Mouse (Mus musculus): Measurements from ENCODE around the gene Il10ra. TPM values are rescaled to one million over a fixed set of nuclear protein-coding genes. Genes with fewer than 3 reads are reported as not detected.

Il10ra gene
- total RNA-seq (2017) = 8.0 and 18.6 TPM in 2 replicates

DNA sequence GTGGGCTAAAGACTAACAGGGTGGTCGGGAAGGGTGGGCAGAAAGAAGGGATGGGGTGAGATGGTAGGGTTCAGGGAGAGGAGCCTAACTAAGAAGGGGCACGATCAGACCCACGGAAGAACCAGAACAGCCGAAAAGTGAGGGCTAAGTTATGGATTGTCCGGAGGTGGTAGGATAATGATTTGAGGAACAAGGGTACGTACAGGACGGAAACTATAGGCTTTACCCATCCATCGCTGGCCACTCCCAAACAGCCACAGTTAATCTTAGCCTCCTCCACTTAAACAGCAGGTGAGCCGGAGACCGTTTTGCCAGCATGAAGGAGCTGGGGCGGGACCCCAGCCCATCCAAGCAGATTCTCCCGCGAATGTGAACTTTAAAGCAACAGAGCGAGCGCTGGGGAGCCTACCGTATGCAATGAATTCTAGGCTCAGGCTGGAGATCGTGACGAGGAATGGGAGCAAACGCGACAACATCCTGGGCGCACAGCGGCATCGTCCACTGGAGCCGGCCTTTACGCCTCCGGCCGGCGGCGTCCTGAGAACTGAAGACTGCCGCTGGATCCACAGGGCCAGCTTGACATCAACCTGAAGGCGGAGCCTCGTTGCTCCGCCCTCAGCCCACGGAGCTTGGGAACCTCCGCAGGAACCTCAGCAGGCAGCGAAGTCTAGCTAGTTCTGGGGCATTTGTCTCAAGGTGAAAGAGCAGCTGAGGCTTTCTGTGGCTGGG, at the start of gene Il10ra:
Gene Il10ra, minus strand, starts transcription at position 553 of the 729 bp plus-strand sequence.
- ATAC-seq (replicated peaks in 1 of 2; ENCODE audit: insufficient read depth in 1 of 2, low FRiP score in 2 of 2, low TSS enrichment in 1 of 2, low read depth in 1 of 2, poor library complexity in 2 of 2, severe bottlenecking in 2 of 2) = peak; percentile 69 to 79; a peak in 3 of 4 replicates

DNA sequence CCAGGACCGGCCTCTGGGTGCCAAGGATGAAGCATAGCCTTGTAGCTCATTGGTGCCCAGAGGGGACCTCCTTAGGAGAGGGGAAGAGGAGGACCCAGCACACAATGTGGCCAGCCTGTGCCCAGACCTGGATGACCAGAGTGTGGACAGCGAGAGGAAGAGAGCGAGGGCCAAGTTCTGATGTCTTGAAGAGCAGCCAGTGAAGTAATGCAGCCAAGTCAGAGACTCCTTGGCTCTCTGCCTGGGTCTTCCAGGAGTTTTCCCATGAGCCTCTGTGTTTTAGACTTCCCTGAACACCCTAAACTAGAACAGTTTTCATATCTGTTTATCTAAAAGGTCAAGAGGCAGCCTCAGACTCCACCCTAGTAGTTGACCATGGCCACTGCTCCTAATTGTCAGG, 48.7 kb upstream of the Il10ra start:
- no peak for ATAC-seq (replicated peaks in 1 of 2; ENCODE audit: insufficient read depth in 1 of 2, low FRiP score in 2 of 2, low TSS enrichment in 1 of 2, low read depth in 1 of 2, poor library complexity in 2 of 2, severe bottlenecking in 2 of 2)

DNA sequence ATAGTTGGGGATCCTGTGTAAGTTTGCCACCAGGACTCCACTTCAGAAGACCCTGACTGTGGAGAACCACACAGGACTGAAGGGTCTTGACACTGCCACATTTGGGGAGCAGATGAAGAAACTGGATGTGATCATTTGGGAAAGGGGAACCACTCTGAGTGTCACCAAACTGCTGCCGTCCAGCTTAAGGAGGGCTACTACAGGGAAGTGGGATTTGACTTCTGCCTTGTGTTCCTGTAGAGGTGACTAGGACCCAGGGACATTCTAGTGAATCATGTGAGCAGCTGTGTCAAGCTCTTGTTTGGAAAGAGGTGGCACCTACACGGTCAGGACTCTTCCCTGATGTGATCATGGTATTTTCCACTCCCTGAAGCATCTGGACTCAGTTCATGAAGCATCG, 45.0 kb upstream of the Il10ra start:
- no peak for ATAC-seq (replicated peaks in 1 of 2; ENCODE audit: insufficient read depth in 1 of 2, low FRiP score in 2 of 2, low TSS enrichment in 1 of 2, low read depth in 1 of 2, poor library complexity in 2 of 2, severe bottlenecking in 2 of 2)

GRCm38 (mm10) chr9:45311858-45312257, 42.9 kb upstream of the Il10ra start:
- no peak; a peak in 1 of 4 replicates for ATAC-seq (replicated peaks in 1 of 2; ENCODE audit: insufficient read depth in 1 of 2, low FRiP score in 2 of 2, low TSS enrichment in 1 of 2, low read depth in 1 of 2, poor library complexity in 2 of 2, severe bottlenecking in 2 of 2)

GRCm38 (mm10) chr9:45308521-45308920, 39.6 kb upstream of the Il10ra start:
- ATAC-seq (replicated peaks in 1 of 2; ENCODE audit: insufficient read depth in 1 of 2, low FRiP score in 2 of 2, low TSS enrichment in 1 of 2, low read depth in 1 of 2, poor library complexity in 2 of 2, severe bottlenecking in 2 of 2) = no peak

- no peak for ATAC-seq (replicated peaks in 1 of 2; ENCODE audit: insufficient read depth in 1 of 2, low FRiP score in 2 of 2, low TSS enrichment in 1 of 2, low read depth in 1 of 2, poor library complexity in 2 of 2, severe bottlenecking in 2 of 2)
These were observed 37.9 kb upstream of the Il10ra start for GRCm38 (mm10) chr9:45306746-45307410.

DNA sequence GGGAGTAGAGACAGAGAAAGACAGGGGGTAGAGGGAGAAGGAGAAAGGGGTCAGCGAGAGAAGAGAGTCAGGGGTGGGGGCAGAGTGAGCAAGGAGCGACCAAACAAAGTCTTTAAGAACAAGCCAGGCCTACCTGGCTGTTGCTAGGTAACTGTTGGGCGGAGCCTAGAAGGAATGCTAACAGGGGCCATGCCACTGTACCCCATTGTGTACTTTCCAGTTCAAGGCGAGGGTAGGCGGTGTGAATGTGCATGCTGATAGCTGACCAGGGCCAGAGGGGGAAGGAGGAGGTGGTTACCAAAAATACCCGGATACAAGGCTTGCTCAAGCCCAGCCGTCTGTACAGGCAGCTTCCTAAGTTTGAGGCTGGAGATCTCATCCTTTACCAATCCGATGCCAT, 32.8 kb upstream of the Il10ra start:
- ATAC-seq (replicated peaks in 1 of 2; ENCODE audit: insufficient read depth in 1 of 2, low FRiP score in 2 of 2, low TSS enrichment in 1 of 2, low read depth in 1 of 2, poor library complexity in 2 of 2, severe bottlenecking in 2 of 2) = no peak

GRCm38 (mm10) chr9:45300422-45301104, 31.6 kb upstream of the Il10ra start:
- ATAC-seq (replicated peaks in 1 of 2; ENCODE audit: insufficient read depth in 1 of 2, low FRiP score in 2 of 2, low TSS enrichment in 1 of 2, low read depth in 1 of 2, poor library complexity in 2 of 2, severe bottlenecking in 2 of 2) = peak; percentile 84 to 95

GRCm38 (mm10) chr9:45299231-45300006, 30.5 kb upstream of the Il10ra start:
- no peak for ATAC-seq (replicated peaks in 1 of 2; ENCODE audit: insufficient read depth in 1 of 2, low FRiP score in 2 of 2, low TSS enrichment in 1 of 2, low read depth in 1 of 2, poor library complexity in 2 of 2, severe bottlenecking in 2 of 2)

- peak; percentile 45 to 50; a peak in 3 of 4 replicates for ATAC-seq (replicated peaks in 1 of 2; ENCODE audit: insufficient read depth in 1 of 2, low FRiP score in 2 of 2, low TSS enrichment in 1 of 2, low read depth in 1 of 2, poor library complexity in 2 of 2, severe bottlenecking in 2 of 2)
These were observed 25.5 kb upstream of the Il10ra start for GRCm38 (mm10) chr9:45294210-45295011.

DNA sequence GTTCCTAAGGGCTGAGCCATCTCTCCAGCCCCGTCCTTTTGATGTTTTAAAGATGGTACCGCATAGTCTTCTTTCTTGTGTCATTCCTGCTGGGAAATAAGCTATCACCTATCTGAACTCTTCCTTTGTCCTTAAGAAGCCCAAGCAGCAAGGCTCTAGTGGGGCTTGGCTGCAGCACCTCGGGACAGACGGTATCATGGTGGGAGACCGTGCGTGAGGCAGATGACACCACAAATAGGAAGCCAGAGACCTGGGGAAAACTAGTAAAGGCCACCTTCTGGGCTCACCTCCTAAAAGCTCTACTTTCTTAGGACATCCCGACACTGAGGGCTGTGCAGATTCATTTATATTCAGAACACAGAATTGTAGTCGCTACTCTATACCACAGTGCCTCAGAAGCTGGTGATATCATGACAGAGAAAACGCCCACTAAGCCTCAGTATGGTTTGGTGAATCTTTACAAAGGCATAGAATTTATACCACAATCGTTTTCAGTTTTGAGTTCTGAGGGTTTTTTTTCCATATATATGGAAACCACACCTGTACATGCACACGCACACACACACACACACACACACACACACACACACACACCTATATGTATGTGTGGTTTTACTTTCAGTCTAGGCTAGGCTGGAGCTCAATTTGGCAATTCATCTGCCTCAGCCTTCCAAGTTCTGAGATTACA, 22.7 kb upstream of the Il10ra start:
- ATAC-seq (replicated peaks in 1 of 2; ENCODE audit: insufficient read depth in 1 of 2, low FRiP score in 2 of 2, low TSS enrichment in 1 of 2, low read depth in 1 of 2, poor library complexity in 2 of 2, severe bottlenecking in 2 of 2) = no peak

GRCm38 (mm10) chr9:45282466-45282865, 13.5 kb upstream of the Il10ra start:
- no peak for ATAC-seq (replicated peaks in 1 of 2; ENCODE audit: insufficient read depth in 1 of 2, low FRiP score in 2 of 2, low TSS enrichment in 1 of 2, low read depth in 1 of 2, poor library complexity in 2 of 2, severe bottlenecking in 2 of 2)

- peak; percentile 65 to 69 for ATAC-seq (replicated peaks in 1 of 2; ENCODE audit: insufficient read depth in 1 of 2, low FRiP score in 2 of 2, low TSS enrichment in 1 of 2, low read depth in 1 of 2, poor library complexity in 2 of 2, severe bottlenecking in 2 of 2)
These were observed 11.9 kb upstream of the Il10ra start for GRCm38 (mm10) chr9:45280891-45281290.

DNA sequence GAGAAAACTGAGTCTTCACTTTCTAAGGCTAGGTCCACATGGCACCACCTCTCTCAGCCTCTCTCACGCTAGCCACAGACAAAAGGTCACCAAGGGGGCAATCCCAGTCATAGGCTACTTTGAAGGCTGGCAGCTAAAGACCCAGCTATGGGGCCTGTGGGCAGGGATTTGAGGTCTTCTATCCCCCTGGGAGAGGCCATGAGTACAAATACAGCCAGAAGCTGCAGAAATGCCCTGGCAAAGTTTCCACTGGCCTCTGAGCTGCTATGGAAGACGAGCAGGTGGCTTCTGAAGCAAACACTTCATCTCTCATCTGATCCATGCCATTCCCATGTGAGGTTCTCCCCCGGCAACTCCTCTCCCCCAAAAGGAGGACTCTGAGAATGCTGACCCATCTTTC, 11.1 kb upstream of the Il10ra start:
- no peak for ATAC-seq (replicated peaks in 1 of 2; ENCODE audit: insufficient read depth in 1 of 2, low FRiP score in 2 of 2, low TSS enrichment in 1 of 2, low read depth in 1 of 2, poor library complexity in 2 of 2, severe bottlenecking in 2 of 2)

DNA sequence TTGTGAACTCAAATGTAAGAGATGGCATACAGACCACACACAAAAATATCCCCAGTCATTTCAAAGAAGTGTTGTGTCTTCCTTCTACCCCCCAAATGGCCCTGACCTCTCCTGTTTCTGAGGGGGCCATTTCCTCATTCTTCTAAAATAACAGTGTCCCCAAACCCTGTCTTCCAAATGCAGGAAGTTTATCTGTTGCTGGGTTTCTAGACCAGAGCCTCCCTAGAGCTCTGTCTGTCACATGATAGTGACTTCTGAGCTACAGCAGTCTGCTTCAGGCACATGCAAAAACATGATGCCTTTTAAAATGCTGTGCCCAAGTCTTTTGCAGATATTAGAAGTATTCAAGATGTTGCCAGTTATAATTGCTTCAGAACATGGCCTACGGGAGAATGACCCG, 5.7 kb upstream of the Il10ra start:
- ATAC-seq (replicated peaks in 1 of 2; ENCODE audit: insufficient read depth in 1 of 2, low FRiP score in 2 of 2, low TSS enrichment in 1 of 2, low read depth in 1 of 2, poor library complexity in 2 of 2, severe bottlenecking in 2 of 2) = no peak; a peak in 1 of 4 replicates

DNA sequence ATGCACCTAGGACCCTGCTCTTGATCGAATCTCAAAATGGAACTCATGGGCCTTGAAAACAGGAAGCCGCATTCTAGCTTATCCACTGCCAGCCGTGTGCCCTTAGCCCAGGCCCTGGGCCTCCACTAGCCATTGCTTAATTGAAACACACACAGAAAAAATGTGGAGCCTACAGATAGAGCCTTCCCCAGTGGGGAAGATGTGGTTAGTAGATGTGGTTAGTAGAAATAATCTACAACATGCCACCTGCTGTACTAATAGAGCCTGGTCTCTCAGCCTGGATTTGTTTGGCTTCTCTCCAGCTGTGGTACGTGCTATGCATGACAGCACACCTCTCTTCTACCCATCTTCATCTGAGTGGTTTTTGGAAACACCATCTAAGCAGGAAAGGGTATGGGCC, 5.3 kb upstream of the Il10ra start:
- peak; percentile 97 for ATAC-seq (replicated peaks in 1 of 2; ENCODE audit: insufficient read depth in 1 of 2, low FRiP score in 2 of 2, low TSS enrichment in 1 of 2, low read depth in 1 of 2, poor library complexity in 2 of 2, severe bottlenecking in 2 of 2)

Measured in hematopoietic stem cell, adult 5-6 weeks (primary cell).